Mouse (Mus musculus): ENCODE data around the gene Ube2ql1. TPM values are rescaled to one million over a fixed set of nuclear protein-coding genes. Genes with fewer than 3 reads are reported as not detected.

The Ube2ql1 gene
- total RNA-seq (2023) = not detected

GRCm38 (mm10) chr13:69739759-69740135 lies at the start of gene Ube2ql1:
TSS of gene Ube2ql1 (minus strand) at chr13:69739889.

Other genes starting within 250 kb of the Ube2ql1 start
- gene Nsun2, start 206.1 kb downstream of the Ube2ql1 start, total RNA-seq (2023) = 10 to 100 TPM; 37.7 to 42.1 TPM
- 10 to 100 TPM; 14.9 to 17.5 TPM for gene Tent4a, start 205.3 kb downstream of the Ube2ql1 start, total RNA-seq (2023)
- 1 to 10 TPM in 1 of 2 experiments, under 1 TPM in 1; 0.83 to 2.5 TPM for gene Srd5a1, start 128.4 kb downstream of the Ube2ql1 start, total RNA-seq (2023)
- gene Med10, start 62.5 kb upstream of the Ube2ql1 start, total RNA-seq (2023) = 10 to 100 TPM; 38.5 to 41.0 TPM

Data from neutrophil, adult 83 days (primary cell).